Mouse (Mus musculus): Measurements from ENCODE around the gene Fam118a.

GRCm38 (mm10) chr15:84986171-84987019 is 42.4 kb upstream of the Fam118a start:
- TF ChIP-seq CTCF (IDR thresholded peaks at IDR 0.05; ENCODE audit: low read depth, low read length) (no peak), TAL1 (conservative IDR thresholded peaks at IDR 0.05; ENCODE audit: low read depth, low read length) (no peak), GATA2 (IDR thresholded peaks at IDR 0.05; ENCODE audit: borderline replicate concordance, low read depth, low read length) (no peak), GATA1 (IDR thresholded peaks at IDR 0.05; ENCODE audit: borderline replicate concordance, low read length) (no peak)
